Mouse (Mus musculus) forebrain, embryonic 16.5 days (tissue): Measurements from ENCODE around the gene Slc44a2. TPM values are rescaled to one million over a fixed set of nuclear protein-coding genes. Genes with fewer than 3 reads are reported as not detected.

ENCODE experiments used
- ATAC-seq: fragments of 200-750 bp; cut with Nextera tagmentation; 2 replicates; pipeline ENCODE4 v1.8.0; 2017; ENCODE audit warnings: mild to moderate bottlenecking, moderate library complexity
- H3K27ac ChIP-seq: fragments of 300-500 bp; sonication (generic); 2 replicates; pipeline ENCODE4 v1.5.1; 2014; ENCODE audit warnings: low read length, control low read depth
- H3K27me3 ChIP-seq: fragments of 300-500 bp; sonication (generic); replicated peaks from 2 replicates; pipeline ENCODE4 v1.6.1; 2014; ENCODE audit warnings: low read length; ENCODE audit not compliant: control insufficient read depth, insufficient read depth
- H3K36me3 ChIP-seq: fragments of 300-500 bp; sonication (generic); 2 replicates; pipeline ENCODE4 v1.6.1; 2014; ENCODE audit not compliant: control insufficient read depth, insufficient read depth
- H3K4me1 ChIP-seq: fragments of 300-500 bp; sonication (generic); replicated peaks from 2 replicates; pipeline ENCODE4 v1.6.1; 2014; ENCODE audit warnings: low read length; ENCODE audit not compliant: control insufficient read depth, insufficient read depth
- H3K4me2 ChIP-seq: fragments of 300-500 bp; sonication (generic); 2 replicates; pipeline ENCODE4 v1.6.1; 2014; ENCODE audit warnings: mild to moderate bottlenecking, low read length, control low read depth
- H3K4me3 ChIP-seq: fragments of 300-500 bp; sonication (generic); replicated peaks from 2 replicates; pipeline ENCODE4 v1.5.1; 2014; ENCODE audit warnings: mild to moderate bottlenecking, low read length, control low read depth
- H3K9ac ChIP-seq: fragments of 300-500 bp; sonication (generic); replicated peaks from 2 replicates; pipeline ENCODE4 v1.6.1; 2014; ENCODE audit warnings: low read depth, low read length, control low read depth
- H3K9me3 ChIP-seq: fragments of 300-500 bp; sonication (generic); 2 replicates; pipeline ENCODE4 v1.6.1; 2016; ENCODE audit warnings: low read length; ENCODE audit not compliant: control insufficient read depth
- WGBS: fragments of 180-500 bp; shearing (Covaris S2); extraction: QIAGEN DNeasy Blood & Tissue Kit; methylation state at CpG from one replicate; pipeline ENCODE4 v1.1.7; 2014; 5-methylcytosine and 5-hydroxymethylcytosine counted together
- polyA plus RNA-seq: library from polyadenylated mRNA; unstranded; fragments of >200 nt; fragmentation: Nextera tagmentation; extraction: Ambion mirVana; gene quantifications from 2 replicates; pipeline ENCODE4 v1.2.1, GENCODE M21; 2015

Gene Slc44a2
- polyA plus RNA-seq, 1 experiment from 2014 or later: 86.2 TPM

- H3K9me3 ChIP-seq: no peaks in the 10 kb centered on the region
- WGBS: 25% methylated on average over 20 of the region's 20 CpGs
- no peak for ATAC-seq
- H3K27ac ChIP-seq: no peak overlapping the region
- no peak overlapping the region for H3K9ac ChIP-seq
- no peak overlapping the region for H3K4me2 ChIP-seq
- no peaks in the 10 kb centered on the region for H3K27me3 ChIP-seq
- H3K4me1 ChIP-seq: no peaks in the 10 kb centered on the region; the same call in 1 of the 2 replicates
- no peak overlapping the region for H3K4me3 ChIP-seq
- peaks cover 3% of the 10 kb centered on the region; the same call in 1 of the 2 replicates for H3K36me3 ChIP-seq
Observed at GRCm38 (mm10) chr9:21337652-21338051, 17.2 kb downstream of the Slc44a2 start.

- Histone ChIP-seq H3K4me3 (no peak overlapping the region), H3K36me3 (peaks cover 7% of the 10 kb centered on the region; the same call in 1 of the 2 replicates), H3K9me3 (no peaks in the 10 kb centered on the region), H3K4me2 (no peak overlapping the region), H3K27ac (no peak overlapping the region), H3K27me3 (no peaks in the 10 kb centered on the region), H3K4me1 (no peaks in the 10 kb centered on the region), H3K9ac (no peak overlapping the region)
- WGBS: 91% methylated on average over 4 of the region's 4 CpGs
- no peak for ATAC-seq
Observed at GRCm38 (mm10) chr9:21340411-21340810, 19.9 kb downstream of the Slc44a2 start.

GRCm38 (mm10) chr9:21346627-21347365, 26.3 kb downstream of the Slc44a2 start:
- Histone ChIP-seq H3K4me3 (no peak overlapping the region), H3K4me2 (no peak overlapping the region), H3K36me3 (peaks cover 16% of the 10 kb centered on the region), H3K4me1 (no peaks in the 10 kb centered on the region), H3K9ac (no peak overlapping the region), H3K27me3 (no peaks in the 10 kb centered on the region), H3K9me3 (no peaks in the 10 kb centered on the region), H3K27ac (no peak overlapping the region)
- ATAC-seq: no peak
- WGBS: 74% methylated on average over 16 of the region's 16 CpGs

- 96% methylated on average over 3 of the region's 3 CpGs for WGBS
- H3K27ac ChIP-seq: no peak overlapping the region
- no peaks in the 10 kb centered on the region for H3K27me3 ChIP-seq
- H3K4me1 ChIP-seq: no peaks in the 10 kb centered on the region
- H3K36me3 ChIP-seq: peaks cover 14% of the 10 kb centered on the region
- ATAC-seq: no peak
- no peak overlapping the region for H3K9ac ChIP-seq
- no peak overlapping the region for H3K4me2 ChIP-seq
- no peaks in the 10 kb centered on the region for H3K9me3 ChIP-seq
- H3K4me3 ChIP-seq: no peak overlapping the region
Observed at GRCm38 (mm10) chr9:21348152-21348551, 27.7 kb downstream of the Slc44a2 start.

- Histone ChIP-seq H3K4me3 (no peak overlapping the region), H3K9me3 (no peaks in the 10 kb centered on the region), H3K27ac (no peak overlapping the region), H3K27me3 (no peaks in the 10 kb centered on the region), H3K9ac (no peak overlapping the region), H3K4me2 (no peak overlapping the region), H3K36me3 (peaks cover 18% of the 10 kb centered on the region), H3K4me1 (no peaks in the 10 kb centered on the region)
- WGBS: 95% methylated on average over 7 of the region's 7 CpGs
- ATAC-seq: no peak
Observed at GRCm38 (mm10) chr9:21351178-21351577, 30.7 kb downstream of the Slc44a2 start.

- Histone ChIP-seq H3K36me3 (peaks cover 18% of the 10 kb centered on the region), H3K9ac (no peak overlapping the region), H3K9me3 (no peaks in the 10 kb centered on the region), H3K27ac (no peak overlapping the region), H3K4me2 (no peak overlapping the region), H3K4me1 (no peaks in the 10 kb centered on the region), H3K4me3 (no peak overlapping the region), H3K27me3 (no peaks in the 10 kb centered on the region)
- 90% methylated on average over 4 of the region's 4 CpGs for WGBS
- no peak for ATAC-seq
Observed at GRCm38 (mm10) chr9:21351702-21352377, 31.3 kb downstream of the Slc44a2 start.

GRCm38 (mm10) chr9:21352463-21353372, 32.2 kb downstream of the Slc44a2 start:
- H3K36me3 ChIP-seq: peaks cover 18% of the 10 kb centered on the region
- no peak overlapping the region for H3K27ac ChIP-seq
- no peak for ATAC-seq
- WGBS: 39% methylated on average over 19 of the region's 20 CpGs
- H3K9me3 ChIP-seq: no peaks in the 10 kb centered on the region
- no peak overlapping the region for H3K4me3 ChIP-seq
- H3K4me2 ChIP-seq: no peak overlapping the region
- no peak overlapping the region for H3K9ac ChIP-seq
- H3K27me3 ChIP-seq: no peaks in the 10 kb centered on the region
- no peaks in the 10 kb centered on the region for H3K4me1 ChIP-seq

- Histone ChIP-seq H3K27me3 (no peaks in the 10 kb centered on the region), H3K4me2 (no peak overlapping the region), H3K9ac (no peak overlapping the region), H3K36me3 (peaks cover 18% of the 10 kb centered on the region), H3K27ac (no peak overlapping the region), H3K9me3 (no peaks in the 10 kb centered on the region), H3K4me3 (no peak overlapping the region), H3K4me1 (no peaks in the 10 kb centered on the region)
- WGBS: 60% methylated on average over 2 of the region's 2 CpGs
- ATAC-seq: no peak
Observed at GRCm38 (mm10) chr9:21353373-21353686, 32.8 kb downstream of the Slc44a2 start.

GRCm38 (mm10) chr9:21354796-21355195, 34.3 kb downstream of the Slc44a2 start:
- WGBS: 94% methylated on average over 6 of the region's 6 CpGs
- Histone ChIP-seq H3K27ac (no peak overlapping the region), H3K4me2 (no peak overlapping the region), H3K36me3 (peaks cover 15% of the 10 kb centered on the region), H3K9ac (no peak overlapping the region), H3K9me3 (no peaks in the 10 kb centered on the region), H3K27me3 (no peaks in the 10 kb centered on the region), H3K4me1 (no peaks in the 10 kb centered on the region), H3K4me3 (no peak overlapping the region)
- no peak for ATAC-seq
